Mouse (Mus musculus) heart, postnatal 14 days (tissue): ENCODE measurements at regions not wholly inside any gene's neighbourhood (a gene's known extent, or its start where the extent isn't known, plus 50 kb on each side); places are given as distances from the start of the nearest gene placed in this dataset.
A peak's percentile ranks its signal among the peaks of the same experiment; 100 is the strongest.

Experiments used
- DNase-seq, 2 experiments: peaks; one replicate each; pipeline ENCODE4 v3.0.0; 2021 to 2022
- intact Hi-C: fragments of 180-260 bp; cut with DNase I; formaldehyde crosslinking; loops from one replicate; pipeline ENCODE4 v1.15.1; 2025

DNA sequence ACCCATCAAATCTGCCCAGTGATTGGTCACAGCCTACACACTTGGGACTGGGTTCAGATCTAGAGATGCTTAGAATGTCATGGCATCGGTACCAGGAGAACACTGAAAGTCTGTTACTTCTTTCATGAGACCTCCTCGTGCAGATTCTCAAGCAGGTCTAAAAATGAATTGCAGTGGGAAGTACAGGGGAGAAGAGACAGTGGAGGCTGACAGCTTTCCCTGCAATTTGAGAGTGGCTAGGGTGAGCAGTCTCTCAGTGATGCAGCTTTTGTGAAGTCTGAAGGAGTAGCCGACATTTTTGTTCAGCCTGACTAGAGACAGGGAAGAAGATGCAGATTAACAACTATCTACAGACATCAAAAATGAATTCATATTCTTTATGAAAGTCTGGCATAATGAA is 112.5 kb downstream of the Fam198b start:
- DNase-seq: no peak
- intact Hi-C loops: no loop called here

DNA sequence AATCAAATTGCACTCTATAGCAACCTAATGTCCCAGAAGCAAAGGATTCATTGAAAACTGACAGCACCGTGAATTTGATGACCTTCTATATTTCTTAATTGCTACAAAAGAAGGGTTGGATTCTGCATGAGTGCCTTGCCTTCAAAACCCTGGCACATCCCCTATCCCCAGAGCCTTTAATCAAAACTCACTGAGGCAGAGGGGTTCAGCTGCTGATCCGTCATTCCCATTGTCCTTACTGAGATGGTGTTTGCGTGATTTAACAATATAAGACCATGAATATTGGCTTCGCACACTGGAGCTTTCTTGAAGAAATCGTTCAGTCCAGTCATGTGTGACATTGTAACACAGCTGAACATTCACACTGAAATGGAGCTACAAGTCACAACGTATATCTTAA is 118.0 kb downstream of the Fam198b start:
- DNase-seq: no peak
- intact Hi-C loops: no loop called here

DNA sequence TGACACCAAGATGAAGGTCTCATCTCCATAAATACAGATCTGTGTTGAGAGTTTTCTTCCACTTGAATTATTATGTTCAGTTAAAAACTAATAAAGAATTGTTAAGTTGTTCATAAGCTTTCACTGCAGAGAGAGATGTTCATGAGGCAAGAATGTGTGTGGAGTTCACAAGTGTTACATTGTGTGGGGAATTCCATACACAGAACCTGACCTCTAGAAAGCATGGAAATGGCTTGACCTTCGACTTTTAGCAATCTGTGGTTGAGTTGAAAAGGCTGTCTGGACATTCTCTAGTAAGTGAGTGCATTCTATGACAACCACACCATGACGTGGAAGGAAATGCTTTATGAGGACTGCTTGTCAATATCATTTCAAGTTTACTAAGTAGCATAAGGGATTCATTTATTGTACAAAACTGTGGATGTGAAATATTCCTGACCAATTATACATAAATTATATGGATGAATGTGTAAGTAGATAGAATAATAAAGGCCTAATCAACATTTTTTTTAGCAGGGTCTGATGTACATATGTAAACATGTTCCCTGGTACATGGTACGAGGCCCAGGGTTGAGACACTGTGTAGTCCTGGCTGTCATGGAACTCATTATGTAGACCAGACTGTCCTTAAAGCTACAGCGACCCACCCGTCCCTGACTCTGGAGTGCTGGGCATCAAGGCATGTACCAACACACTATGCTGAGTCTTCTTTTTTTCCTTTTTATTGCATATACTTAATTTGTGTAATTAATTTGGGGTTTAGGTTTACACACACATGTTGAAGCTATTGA is 119.2 kb downstream of the Fam198b start:
- DNase-seq: no peak
- intact Hi-C loops: no loop called here

DNA sequence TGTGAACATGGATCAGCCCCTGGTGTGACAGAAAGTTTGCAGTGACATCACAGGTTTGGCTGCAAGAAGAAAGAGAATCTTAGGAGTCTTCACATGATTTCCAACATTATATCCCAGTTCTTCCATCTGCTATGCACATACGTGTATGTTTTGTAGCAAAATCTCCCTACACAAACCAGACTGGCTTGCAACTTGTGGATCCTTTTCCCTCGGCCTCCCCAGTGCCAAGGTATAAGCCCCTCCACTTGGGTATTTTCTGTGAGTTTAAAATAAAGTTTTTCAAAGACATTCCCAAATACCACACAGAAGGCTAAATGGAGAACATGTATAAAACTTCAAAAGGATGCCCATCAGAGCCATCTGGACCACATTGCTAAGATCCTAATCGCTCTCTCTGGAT is 120.2 kb downstream of the Fam198b start:
- intact Hi-C loops: no loop called here
- no peak for DNase-seq

DNA sequence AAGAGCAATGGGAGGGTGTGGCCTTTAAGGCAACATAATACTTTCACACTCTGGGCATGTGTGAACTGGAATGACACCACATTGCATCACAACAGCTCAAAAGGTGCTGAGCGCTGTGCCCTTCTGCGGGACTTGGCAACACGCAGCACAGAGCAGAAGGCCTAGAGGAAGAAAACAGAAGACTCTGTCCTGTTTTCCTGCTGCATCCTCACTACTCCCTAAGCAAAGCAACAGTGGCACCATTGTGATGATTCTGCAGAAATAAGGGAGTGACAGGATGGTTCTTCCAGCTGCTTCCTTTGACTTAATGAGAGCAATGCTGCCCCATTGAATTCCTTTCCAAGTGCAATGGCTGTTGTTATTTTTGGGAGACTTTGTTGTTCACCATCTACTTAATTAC is 120.6 kb downstream of the Fam198b start:
- intact Hi-C loops: loop anchor here (5.0 kb wide), 3 partner anchors 37 to 118 kb away; no protein-coding TSS in a partner anchor
- peak in 1 of 2 experiments; percentile 22 for DNase-seq

DNA sequence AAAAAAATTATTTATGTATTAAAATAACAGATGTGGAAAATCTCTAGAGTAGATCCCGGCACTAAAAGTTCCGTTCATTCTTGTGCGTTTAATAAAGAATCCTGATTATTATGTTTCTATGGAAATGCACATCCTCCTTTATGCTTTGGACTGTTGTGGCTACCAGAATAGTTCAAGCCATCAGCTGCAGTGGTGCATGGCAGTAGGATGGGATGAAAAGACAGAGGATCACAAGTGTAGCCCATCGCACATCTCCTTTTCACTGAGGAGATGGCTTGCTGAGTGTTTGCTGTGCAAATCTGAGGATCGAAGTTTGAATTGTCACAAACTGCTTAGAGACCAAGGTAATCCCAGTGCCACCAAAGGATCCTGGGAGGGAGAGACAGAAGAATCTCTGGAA is 121.0 kb downstream of the Fam198b start:
- intact Hi-C loops: loop anchor here (5.0 kb wide), 3 partner anchors 37 to 118 kb away; no protein-coding TSS in a partner anchor
- no peak for DNase-seq

DNA sequence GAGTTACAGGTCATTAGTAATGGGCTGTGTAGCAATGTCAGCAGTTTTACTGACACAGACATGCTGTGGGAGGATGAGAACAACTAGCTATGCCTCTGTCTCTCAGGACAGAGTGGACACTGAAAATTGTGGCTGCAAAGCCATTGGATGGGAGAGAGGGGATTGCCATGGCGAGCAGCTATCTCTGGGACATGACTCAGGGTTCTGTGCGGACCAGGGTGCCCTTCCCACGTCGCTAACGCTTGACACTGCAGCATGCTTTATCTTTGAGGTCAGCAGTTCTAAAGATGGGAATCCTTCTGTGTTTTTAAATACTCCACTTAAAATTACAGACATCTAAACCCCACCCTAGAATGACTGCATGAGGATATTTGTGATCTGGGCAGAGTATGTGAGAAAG is 121.9 kb downstream of the Fam198b start:
- intact Hi-C loops: loop anchor here (5.0 kb wide), 3 partner anchors 36 to 119 kb away; no protein-coding TSS in a partner anchor
- DNase-seq: no peak

DNA sequence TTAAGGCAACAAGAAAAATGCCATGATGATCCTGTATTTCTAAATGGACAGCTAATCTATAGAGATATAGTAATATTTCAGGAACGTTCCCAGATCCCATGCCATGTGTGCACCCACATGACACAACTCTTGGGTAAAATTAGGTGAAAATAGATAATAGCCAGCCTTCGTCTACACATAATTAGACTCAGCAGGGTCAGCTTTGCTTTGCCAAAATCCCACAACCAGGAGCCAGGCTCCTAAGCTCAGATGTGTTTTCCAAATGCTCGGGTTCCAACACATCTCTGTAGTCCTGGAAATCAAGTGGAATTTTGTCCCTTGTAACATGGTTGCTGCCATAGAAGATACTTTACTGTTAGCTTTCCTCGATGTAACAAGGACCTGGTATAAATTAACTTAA is 122.7 kb downstream of the Fam198b start:
- DNase-seq: no peak
- intact Hi-C loops: loop anchor here (5.0 kb wide), 3 partner anchors 35 to 120 kb away; no protein-coding TSS in a partner anchor

DNA sequence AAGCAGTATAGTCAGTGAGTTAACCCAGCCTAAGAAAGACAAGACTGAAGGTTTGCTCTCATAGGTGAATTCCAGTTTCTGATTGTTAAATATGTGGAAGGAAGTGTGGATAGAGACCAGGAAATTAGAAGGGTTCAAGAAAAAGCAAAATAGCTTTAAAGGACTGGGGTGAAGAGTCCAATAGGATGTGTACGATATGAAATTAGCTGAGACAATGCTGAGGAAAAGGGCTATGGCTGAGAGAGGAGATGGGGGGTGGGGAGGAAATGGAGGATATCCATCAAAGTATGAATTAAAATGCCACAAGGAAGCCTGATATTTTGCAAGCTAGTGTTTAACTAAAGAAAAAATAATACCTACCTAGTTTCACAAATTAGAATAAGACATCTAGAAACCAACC is 124.9 kb downstream of the Fam198b start:
- DNase-seq: no peak
- intact Hi-C loops: loop anchor here (5.0 kb wide), 3 partner anchors 33 to 122 kb away; no protein-coding TSS in a partner anchor

DNA sequence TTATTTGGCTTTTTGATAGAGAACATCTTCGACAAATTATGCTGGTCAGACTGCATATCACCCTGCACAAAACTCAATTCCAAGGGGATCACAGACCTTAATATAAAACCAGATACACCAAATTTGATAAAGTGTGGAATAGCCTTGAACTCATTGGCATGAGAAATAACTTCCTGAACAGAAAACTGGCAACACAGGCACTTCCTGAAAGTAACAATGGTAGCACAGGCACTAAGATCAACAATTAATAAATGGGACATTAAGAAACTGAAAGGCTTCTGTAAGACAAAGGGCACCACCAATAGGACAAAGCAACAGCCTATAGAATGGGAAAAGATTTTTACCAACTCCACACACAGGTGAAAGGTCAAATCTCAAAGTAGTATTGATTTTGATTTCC is 141.5 kb downstream of the Fam198b start:
- DNase-seq: no peak
- intact Hi-C loops: no loop called here

DNA sequence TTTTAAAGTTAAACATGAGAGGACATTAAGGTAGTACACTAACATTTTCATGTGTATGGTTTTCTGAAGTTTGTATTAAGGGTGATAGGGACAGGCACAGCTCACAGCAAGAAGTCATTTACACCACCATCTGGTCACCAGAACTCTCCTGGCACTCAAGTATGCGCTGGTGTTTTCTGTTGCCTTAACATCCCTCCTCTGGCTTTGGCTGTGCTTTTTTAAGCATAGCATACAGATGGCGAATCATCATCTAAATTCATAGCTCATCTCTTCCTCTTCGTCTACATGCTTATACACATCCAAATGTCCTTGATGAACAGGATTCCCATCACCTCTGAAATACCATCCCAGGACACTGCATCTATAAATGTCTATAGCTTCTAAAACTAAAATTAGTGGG is 148.7 kb downstream of the Fam198b start:
- intact Hi-C loops: no loop called here

DNA sequence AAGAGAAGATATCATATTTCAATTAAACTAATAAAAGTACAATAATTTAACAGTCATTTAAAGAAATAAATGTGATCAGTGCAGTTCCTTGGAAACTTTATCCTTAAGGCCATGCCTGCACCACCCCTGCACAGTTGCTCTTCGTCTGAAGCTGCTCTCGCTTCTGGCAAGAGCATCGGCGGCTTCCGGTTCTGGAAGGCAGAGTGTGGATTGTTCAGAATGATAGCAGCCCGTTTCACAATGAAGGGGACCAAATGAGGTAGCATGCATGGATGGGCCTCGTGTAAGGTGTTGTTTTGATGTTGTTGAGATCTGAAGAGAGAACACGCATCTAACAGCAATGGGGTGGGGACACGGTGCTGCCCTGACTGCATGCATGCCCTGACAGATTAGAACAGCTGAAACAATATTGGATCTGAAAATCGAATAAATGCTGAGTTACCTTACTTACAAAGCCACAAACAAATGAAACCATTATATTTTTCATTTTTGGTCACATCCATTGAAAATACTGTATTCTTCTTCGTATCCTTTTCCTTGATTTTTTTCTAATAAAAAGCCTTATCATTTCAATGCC is 154.3 kb downstream of the Fam198b start:
- intact Hi-C loops: no loop called here
- peak; percentile 22 to 27 for DNase-seq

More for the DNA sequence above, 148.7 kb downstream of the Fam198b start:
- no peak for DNase-seq

DNA sequence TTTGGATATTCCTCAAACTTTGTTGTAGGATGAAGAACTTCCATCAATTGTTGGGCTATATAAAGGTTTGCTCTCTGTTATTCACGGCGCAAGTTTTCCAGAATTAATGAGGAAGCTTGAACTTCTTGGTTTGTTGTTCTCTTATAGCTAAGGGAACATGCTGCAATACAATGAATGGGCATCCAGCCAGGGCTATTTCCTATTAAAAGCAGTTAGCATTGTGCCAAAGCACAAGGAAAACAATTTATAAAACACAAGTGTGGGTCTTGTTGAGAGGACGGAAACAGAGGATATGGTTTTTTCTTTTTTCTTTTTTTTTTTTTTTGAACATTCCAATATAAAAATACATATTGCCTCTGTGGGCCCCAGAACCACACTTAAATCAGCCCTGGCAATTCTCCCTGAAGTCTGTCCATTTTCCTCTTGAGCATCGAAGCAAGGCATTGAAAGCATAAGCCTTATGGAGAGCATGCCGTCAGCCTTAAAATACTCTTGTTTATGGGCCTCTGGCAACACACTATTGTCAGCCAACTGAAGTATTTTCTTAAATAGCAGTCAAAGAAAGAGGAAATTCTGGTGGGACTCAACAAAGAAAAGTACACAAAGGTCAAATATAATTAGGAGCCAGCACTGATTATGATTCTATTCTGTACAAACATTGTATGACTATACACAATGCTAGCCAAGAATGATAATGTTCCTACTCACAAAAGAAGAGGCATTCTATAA is 158.6 kb downstream of the Fam198b start:
- intact Hi-C loops: loop anchor here (5.0 kb wide), 1 partner anchor 36 kb away; no protein-coding TSS in a partner anchor
- DNase-seq: peak; percentile 62 to 74

DNA sequence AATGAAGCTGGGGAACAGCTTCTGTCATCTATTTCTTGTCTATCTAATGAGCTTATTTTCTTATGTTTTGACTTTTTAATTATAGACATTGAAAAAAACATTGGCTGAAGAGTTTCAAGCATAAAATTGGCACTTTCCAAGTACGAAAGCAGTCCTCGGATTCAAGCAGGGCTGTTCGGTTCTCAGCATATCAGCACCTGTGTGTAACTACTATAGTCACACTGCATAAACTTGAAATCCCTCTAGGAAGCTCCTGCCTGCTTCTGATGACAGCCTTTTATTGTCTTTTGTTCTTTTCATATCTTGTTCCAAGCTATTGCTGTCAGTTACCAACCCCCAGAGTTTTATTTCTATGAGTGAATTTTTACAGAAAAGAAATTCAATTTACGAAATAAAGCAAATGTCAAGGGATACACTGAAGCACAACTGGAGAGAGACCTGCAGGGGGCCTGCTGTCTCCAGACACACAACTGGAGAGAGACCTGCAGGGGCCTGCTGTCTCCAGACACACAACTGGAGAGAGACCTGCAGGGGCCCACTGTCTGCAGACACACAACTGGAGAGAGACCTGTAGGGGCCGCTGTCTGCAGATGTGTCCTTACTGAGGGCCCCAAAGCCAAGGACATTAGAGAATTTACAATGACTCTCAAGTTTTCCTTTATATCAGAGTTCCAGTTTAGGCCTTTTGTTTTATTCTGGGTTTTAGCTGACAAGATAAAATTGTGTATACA is 165.3 kb downstream of the Fam198b start:
- intact Hi-C loops: loop anchor here (5.0 kb wide), 1 partner anchor 57 kb away; no protein-coding TSS in a partner anchor
- DNase-seq: no peak

DNA sequence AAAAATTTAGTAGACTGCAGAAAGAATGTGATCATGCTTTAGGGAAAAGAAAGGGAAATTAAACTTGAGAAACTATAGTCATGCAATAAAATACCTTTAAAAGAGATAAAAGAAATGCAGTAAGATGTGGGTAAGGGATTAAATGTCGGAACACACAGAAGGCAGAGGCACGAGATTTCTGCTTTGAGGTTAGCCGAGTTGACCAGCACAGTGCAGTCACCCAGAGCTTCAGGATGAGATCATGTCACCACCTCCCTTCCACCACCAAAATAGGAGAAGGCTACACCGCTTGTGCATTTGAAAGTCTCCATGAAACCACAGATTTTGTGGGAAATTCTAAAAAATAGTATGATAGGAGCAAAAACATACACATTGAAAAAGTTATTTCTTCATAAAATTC is 166.6 kb downstream of the Fam198b start:
- intact Hi-C loops: no loop called here
- no peak for DNase-seq

DNA sequence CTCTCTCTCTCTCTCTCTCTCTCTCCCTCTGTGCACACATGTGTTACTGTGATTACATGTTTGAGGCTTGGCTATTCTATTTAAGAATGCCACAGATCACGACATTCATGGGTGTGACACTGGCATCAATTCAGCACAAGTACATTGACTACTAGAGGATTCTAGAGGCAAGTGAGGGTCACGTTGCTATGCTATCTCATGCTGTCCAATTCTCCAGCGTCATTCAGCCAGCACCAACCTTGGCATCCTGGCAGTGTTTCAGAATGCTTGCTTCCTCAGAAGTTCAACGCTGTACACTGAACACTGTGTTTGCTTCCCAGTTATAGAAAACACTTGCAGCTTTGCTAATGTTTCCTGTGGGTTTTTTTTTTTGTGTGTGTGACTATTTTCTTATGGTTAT is 167.6 kb downstream of the Fam198b start:
- intact Hi-C loops: no loop called here
- DNase-seq: peak; percentile 30 to 36

DNA sequence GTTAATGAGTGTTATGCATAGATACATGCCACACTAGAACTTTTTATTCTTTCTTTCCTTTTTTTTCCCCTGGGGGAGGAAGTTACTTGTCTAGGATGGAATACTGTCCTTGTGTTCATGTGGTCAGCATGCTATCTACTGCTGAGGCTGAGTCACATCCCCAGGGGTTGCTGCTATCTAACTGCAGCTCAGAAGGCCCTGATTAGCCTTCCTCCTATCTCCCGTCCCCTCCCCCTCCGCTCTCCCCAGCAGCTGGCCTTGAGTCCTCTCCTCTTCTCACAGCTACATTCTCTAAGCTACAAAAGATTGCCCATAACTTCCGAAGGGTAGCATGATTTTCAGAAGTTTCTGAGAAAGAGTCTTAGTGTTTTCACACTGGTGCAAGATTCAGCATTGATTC is 168.5 kb downstream of the Fam198b start:
- intact Hi-C loops: no loop called here
- peak; percentile 46 to 57 for DNase-seq

DNA sequence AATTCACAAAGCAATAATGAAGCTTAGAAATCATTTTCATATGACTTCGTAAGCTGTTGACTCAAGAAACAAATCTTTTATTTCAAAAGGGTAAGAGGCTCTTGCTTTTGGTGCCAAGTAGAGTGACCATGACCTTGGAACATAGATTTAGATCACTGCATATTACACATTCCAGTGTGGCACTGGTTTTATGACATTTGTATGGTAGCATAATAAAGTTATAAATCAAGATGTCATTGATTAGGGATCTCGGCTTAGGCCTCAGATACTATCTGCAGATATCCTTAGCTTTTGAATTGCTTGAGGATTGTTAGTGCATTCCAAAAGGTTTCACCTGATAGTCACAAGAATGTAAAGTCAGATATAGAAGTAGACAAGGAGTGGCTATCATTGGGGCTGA is 169.1 kb downstream of the Fam198b start:
- no peak for DNase-seq
- intact Hi-C loops: no loop called here

DNA sequence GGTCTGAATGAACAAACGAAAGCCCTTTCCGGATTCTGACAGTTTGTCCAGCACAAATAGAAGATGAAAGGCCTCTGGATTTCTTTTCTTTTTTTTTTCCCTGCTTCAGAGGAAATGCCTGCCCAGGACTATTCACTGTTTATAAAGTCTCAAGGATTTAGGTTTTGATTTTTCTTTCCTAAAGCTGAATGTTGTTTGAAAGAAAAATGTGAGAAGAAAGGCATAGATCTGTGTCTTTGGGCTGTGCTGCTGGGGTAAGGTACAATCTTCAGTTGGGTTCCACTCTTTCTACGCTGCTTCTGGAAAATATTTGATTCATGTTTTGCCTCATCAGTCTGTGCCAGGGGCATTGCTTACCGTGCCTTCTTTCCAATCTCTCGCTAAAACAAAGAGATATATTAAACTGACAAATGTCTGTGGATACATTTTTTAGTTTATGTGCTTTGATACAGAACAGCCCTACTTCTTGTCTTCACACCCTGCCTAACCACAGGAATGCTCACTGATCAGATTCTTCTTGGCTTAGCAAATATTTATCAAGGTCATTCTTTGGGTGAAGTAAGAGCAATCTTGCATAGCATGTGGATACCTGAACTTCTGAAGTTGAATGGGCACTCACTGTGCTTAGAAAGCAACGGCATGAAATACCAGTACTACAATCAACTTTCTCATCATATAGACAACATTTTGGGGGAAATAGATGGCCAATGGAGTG is 172.5 kb downstream of the Fam198b start:
- intact Hi-C loops: loop anchor here (5.0 kb wide), 1 partner anchor 49 kb away; no protein-coding TSS in a partner anchor

DNA sequence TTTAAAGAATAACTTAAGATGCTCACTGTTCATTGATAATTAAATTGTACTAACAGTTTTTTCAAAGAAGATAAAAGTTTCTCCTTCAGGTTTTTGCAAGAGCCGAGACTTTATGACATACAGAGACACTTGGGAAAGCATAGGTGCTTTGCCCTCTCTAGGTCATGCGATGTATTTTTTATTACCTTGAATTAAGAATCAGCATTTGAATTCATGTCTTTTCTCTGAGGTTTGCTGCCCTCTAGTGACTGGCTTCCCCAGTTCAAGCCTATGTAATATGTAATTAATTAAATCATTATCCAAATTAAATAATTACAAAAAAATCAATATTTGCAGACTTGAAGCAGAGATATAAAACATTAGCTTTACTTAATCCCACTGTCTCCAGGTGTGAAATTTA is 174.4 kb downstream of the Fam198b start:
- intact Hi-C loops: loop anchor here (1.0 to 5.0 kb wide), 3 partner anchors 51 to 203 kb away; partner anchors contain the start of gene Fam198b

More for the DNA sequence above, 172.5 kb downstream of the Fam198b start:
- no peak for DNase-seq

More for the DNA sequence above, 174.4 kb downstream of the Fam198b start:
- DNase-seq: peak; percentile 66 to 82
